Mouse (Mus musculus): ENCODE data around the gene Ttc4. TPM values are rescaled to one million over a fixed set of nuclear protein-coding genes. Genes with fewer than 3 reads are reported as not detected.

Ttc4 gene
- polyA plus RNA-seq, 1 experiment: 41.3 TPM

DNA sequence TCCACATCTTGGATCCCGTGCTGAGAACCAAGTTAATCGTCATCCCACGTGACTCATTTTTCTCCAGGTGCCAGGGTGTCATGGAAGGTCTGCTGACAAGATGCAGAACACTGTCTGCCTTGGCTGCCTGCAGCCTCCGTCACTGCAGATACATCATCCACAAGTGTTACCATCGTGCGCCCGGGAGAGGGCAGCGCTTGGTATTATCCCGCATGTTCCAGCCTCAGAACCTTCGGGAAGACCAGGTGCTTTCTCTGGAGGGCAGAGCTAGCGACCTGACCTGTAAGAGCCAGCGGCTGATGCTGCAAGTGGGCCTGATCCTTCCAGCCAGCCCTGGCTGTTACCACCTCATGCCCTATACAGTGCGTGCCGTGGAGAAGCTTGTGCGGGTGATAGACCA, 25.7 kb downstream of the Ttc4 start:
- no peak for DNase-seq
- Histone ChIP-seq H3K27me3 (replicated peaks; ENCODE audit: control insufficient read depth, insufficient read depth, low read length) (no peaks in the 10 kb centered on the region), H3K27ac (ENCODE audit: insufficient read depth, low read depth, low read length) (no peak overlapping the region), H3K4me1 (ENCODE audit: control insufficient read depth, insufficient read depth, low read length) (peaks cover 3% of the 10 kb centered on the region; the same call in 1 of the 2 replicates), H3K4me3 (ENCODE audit: insufficient read depth, low read depth, low read length) (no peak overlapping the region), H3K36me3 (ENCODE audit: control insufficient read depth, insufficient read depth, low read length) (no peaks in the 10 kb centered on the region)
- 92% methylated on average over 15 of the region's 15 CpGs for WGBS
- TF ChIP-seq CTCF (conservative IDR thresholded peaks at IDR 0.05; ENCODE audit: insufficient read depth, insufficient read length, low read depth, low read length) (no peak), POLR2A (IDR thresholded peaks at IDR 0.05; ENCODE audit: low read depth, low read length) (no peak)

DNA sequence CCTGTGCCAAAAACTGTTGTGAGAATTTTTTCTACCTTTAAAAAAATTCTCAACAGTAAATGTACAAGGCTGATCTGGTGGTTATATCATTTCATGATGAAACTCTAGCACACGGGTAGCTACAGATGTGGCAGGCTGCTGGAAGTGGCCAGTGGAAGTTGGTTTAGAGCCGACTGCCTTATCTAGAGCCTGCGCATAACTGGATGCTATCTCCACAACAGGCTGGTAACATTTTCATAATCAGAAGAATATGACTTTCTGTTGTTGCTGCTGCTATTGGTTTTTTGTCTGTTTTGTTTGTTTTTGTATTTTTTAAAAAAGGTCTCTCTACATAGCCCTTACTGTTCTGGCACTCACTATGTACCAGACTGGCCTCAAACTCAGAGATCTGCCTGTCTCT, 26.2 kb downstream of the Ttc4 start:
- Histone ChIP-seq H3K27me3 (replicated peaks; ENCODE audit: control insufficient read depth, insufficient read depth, low read length) (no peaks in the 10 kb centered on the region), H3K4me3 (ENCODE audit: insufficient read depth, low read depth, low read length) (no peak overlapping the region), H3K27ac (ENCODE audit: insufficient read depth, low read depth, low read length) (no peak overlapping the region), H3K4me1 (ENCODE audit: control insufficient read depth, insufficient read depth, low read length) (peaks cover 3% of the 10 kb centered on the region; the same call in 1 of the 2 replicates), H3K36me3 (ENCODE audit: control insufficient read depth, insufficient read depth, low read length) (no peaks in the 10 kb centered on the region)
- TF ChIP-seq CTCF (conservative IDR thresholded peaks at IDR 0.05; ENCODE audit: insufficient read depth, insufficient read length, low read depth, low read length) (no peak), POLR2A (IDR thresholded peaks at IDR 0.05; ENCODE audit: low read depth, low read length) (no peak)
- DNase-seq: no peak
- 96% methylated on average over 3 of the region's 3 CpGs for WGBS

- TF ChIP-seq POLR2A (IDR thresholded peaks at IDR 0.05; ENCODE audit: low read depth, low read length) (peak; percentile 32), CTCF (conservative IDR thresholded peaks at IDR 0.05; ENCODE audit: insufficient read depth, insufficient read length, low read depth, low read length) (no peak)
- 2% methylated on average over 40 of the region's 40 CpGs for WGBS
- DNase-seq: peak; percentile 98
- no peaks in the 10 kb centered on the region for H3K27me3 ChIP-seq (replicated peaks; ENCODE audit: control insufficient read depth, insufficient read depth, low read length)
- no peaks in the 10 kb centered on the region for H3K36me3 ChIP-seq (ENCODE audit: control insufficient read depth, insufficient read depth, low read length)
- peaks cover 3% of the 10 kb centered on the region; the same call in 1 of the 2 replicates for H3K4me1 ChIP-seq (ENCODE audit: control insufficient read depth, insufficient read depth, low read length)
- H3K4me3 ChIP-seq (ENCODE audit: insufficient read depth, low read depth, low read length): peak within 1 kb of the TSS; percentile 91
- peak within 1 kb of the TSS; percentile 49; the same call in 1 of the 2 replicates for H3K27ac ChIP-seq (ENCODE audit: insufficient read depth, low read depth, low read length)
These were observed 27.8 kb downstream of the Ttc4 start, which contains the start of gene Pars2 for GRCm38 (mm10) chr4:106650833-106651527. Gene Pars2, plus strand, starts transcription at chr4:106651069.

DNA sequence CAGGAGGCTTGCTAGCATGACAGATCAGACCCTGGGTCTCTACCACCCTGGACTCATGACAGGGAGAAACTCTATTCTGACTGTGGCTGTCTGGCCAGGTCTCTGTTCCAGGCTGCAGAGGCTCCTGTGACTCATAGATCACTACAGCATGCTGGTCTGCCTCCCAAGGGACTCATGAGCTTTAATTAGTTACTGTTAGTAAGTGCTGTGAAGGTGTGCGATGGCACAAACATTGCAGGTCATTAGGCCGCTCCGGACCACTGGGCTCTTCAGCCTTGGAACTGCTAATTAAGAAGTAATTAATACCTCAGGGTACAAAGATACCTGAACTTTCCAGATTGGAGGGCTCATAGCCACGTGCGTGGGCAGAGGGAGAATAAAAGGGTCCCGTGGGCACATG, 31.6 kb downstream of the Ttc4 start:
- peaks cover 6% of the 10 kb centered on the region for H3K4me1 ChIP-seq (ENCODE audit: control insufficient read depth, insufficient read depth, low read length)
- no peak for TF ChIP-seq POLR2A (IDR thresholded peaks at IDR 0.05; ENCODE audit: low read depth, low read length)
- no peak for TF ChIP-seq CTCF (conservative IDR thresholded peaks at IDR 0.05; ENCODE audit: insufficient read depth, insufficient read length, low read depth, low read length)
- H3K27me3 ChIP-seq (replicated peaks; ENCODE audit: control insufficient read depth, insufficient read depth, low read length): no peaks in the 10 kb centered on the region
- peak; percentile 38 for DNase-seq
- no peaks in the 10 kb centered on the region for H3K36me3 ChIP-seq (ENCODE audit: control insufficient read depth, insufficient read depth, low read length)
- H3K27ac ChIP-seq (ENCODE audit: insufficient read depth, low read depth, low read length): no peak overlapping the region
- 34% methylated on average over 6 of the region's 6 CpGs for WGBS
- H3K4me3 ChIP-seq (ENCODE audit: insufficient read depth, low read depth, low read length): no peak overlapping the region

DNA sequence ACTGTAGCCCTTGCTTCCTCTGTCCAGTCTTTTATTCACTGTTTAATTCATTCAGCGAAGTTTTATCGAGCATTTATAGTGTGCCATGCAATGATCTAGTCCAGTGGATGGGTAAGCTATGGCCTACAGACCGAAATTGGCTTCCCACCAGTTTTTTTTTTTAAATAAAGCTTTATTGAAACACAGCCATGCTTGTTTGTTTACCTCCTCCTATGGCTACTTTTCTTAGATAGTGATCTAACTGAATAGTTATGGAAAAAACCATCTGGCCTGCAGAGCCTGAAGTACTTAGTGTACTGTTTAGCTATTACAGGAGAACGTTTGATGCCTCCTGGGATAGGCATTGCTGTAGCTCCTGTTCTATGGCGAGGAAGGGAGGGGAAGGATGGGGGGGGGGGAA, 32.9 kb downstream of the Ttc4 start:
- TF ChIP-seq CTCF (conservative IDR thresholded peaks at IDR 0.05; ENCODE audit: insufficient read depth, insufficient read length, low read depth, low read length) (no peak), POLR2A (IDR thresholded peaks at IDR 0.05; ENCODE audit: low read depth, low read length) (no peak)
- H3K4me1 ChIP-seq (ENCODE audit: control insufficient read depth, insufficient read depth, low read length): peaks cover 3% of the 10 kb centered on the region; the same call in 1 of the 2 replicates
- H3K27me3 ChIP-seq (replicated peaks; ENCODE audit: control insufficient read depth, insufficient read depth, low read length): no peaks in the 10 kb centered on the region

GRCm38 (mm10) chr4:106644218-106644610, 34.5 kb downstream of the Ttc4 start:
- DNase-seq: no peak
- Histone ChIP-seq H3K4me1 (ENCODE audit: control insufficient read depth, insufficient read depth, low read length) (peaks cover 3% of the 10 kb centered on the region; the same call in 1 of the 2 replicates), H3K27ac (ENCODE audit: insufficient read depth, low read depth, low read length) (no peak overlapping the region), H3K36me3 (ENCODE audit: control insufficient read depth, insufficient read depth, low read length) (no peaks in the 10 kb centered on the region), H3K27me3 (replicated peaks; ENCODE audit: control insufficient read depth, insufficient read depth, low read length) (no peaks in the 10 kb centered on the region), H3K4me3 (ENCODE audit: insufficient read depth, low read depth, low read length) (no peak overlapping the region)
- TF ChIP-seq CTCF (conservative IDR thresholded peaks at IDR 0.05; ENCODE audit: insufficient read depth, insufficient read length, low read depth, low read length): no peak
- TF ChIP-seq POLR2A (IDR thresholded peaks at IDR 0.05; ENCODE audit: low read depth, low read length): no peak
- WGBS: 35% methylated on average over 6 of the region's 6 CpGs

More for the DNA sequence above, 32.9 kb downstream of the Ttc4 start:
- H3K36me3 ChIP-seq (ENCODE audit: control insufficient read depth, insufficient read depth, low read length): no peaks in the 10 kb centered on the region
- H3K27ac ChIP-seq (ENCODE audit: insufficient read depth, low read depth, low read length): no peak overlapping the region
- DNase-seq: no peak
- 78% methylated on average over 5 of the region's 5 CpGs for WGBS
- no peak overlapping the region for H3K4me3 ChIP-seq (ENCODE audit: insufficient read depth, low read depth, low read length)

- H3K27me3 ChIP-seq (replicated peaks; ENCODE audit: control insufficient read depth, insufficient read depth, low read length): no peaks in the 10 kb centered on the region
- no peak overlapping the region for H3K4me3 ChIP-seq (ENCODE audit: insufficient read depth, low read depth, low read length)
- WGBS: 7% methylated on average over 8 of the region's 8 CpGs
- TF ChIP-seq CTCF (conservative IDR thresholded peaks at IDR 0.05; ENCODE audit: insufficient read depth, insufficient read length, low read depth, low read length) (no peak), POLR2A (IDR thresholded peaks at IDR 0.05; ENCODE audit: low read depth, low read length) (no peak)
- H3K27ac ChIP-seq (ENCODE audit: insufficient read depth, low read depth, low read length): no peak overlapping the region
- H3K36me3 ChIP-seq (ENCODE audit: control insufficient read depth, insufficient read depth, low read length): no peaks in the 10 kb centered on the region
- H3K4me1 ChIP-seq (ENCODE audit: control insufficient read depth, insufficient read depth, low read length): peaks cover 3% of the 10 kb centered on the region; the same call in 1 of the 2 replicates
- DNase-seq: peak; percentile 34
These were observed 35.1 kb downstream of the Ttc4 start for GRCm38 (mm10) chr4:106643483-106644217.

Measured in kidney, adult 2 months (tissue).